Mouse (Mus musculus) left cerebral cortex, adult 8-10 months (tissue): Measurements from ENCODE around the gene Scel. TPM values are rescaled to one million over a fixed set of nuclear protein-coding genes. Genes with fewer than 3 reads are reported as not detected.

Experiments
- DNase-seq, 2 experiments: peaks; one replicate each; pipeline ENCODE4 v3.0.0; 2022; ENCODE audit warnings: low spot score in 2 of 2
- total RNA-seq, 4 experiments: library from RNA; stranded (reverse); gene quantifications; 2 replicates each; pipeline ENCODE4 v1.2.4; 2022

Gene Scel
- total RNA-seq, 4 experiments from 2014 or later: 1.2 to 1.5 (median 1.4) TPM

- no peak for DNase-seq
These were observed 3.6 kb upstream of the Scel start for GRCm38 (mm10) chr14:103509544-103509943.

GRCm38 (mm10) chr14:103513473-103513811 is 300 bp downstream of the Scel start:
- no peak for DNase-seq

DNA sequence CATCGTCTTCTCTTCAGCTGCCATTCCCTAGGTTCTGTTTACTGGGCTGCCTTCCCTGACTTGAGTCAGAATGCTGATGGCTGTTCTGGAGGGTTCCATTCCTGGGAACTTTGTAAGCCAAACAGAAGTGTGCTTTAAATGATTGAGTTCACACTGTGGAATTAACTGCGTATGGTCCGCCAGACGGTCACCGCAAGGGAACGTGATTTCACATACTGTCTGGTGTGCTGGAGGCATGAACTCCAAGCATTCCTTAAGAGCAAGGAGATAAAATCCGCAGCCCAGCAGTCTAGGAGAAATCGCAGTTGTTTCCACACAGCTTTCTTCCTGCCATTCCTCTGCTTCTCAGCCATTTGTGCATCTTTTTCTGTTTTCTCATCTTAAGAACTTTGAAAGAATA is 2.3 kb downstream of the Scel start:
- no peak for DNase-seq

GRCm38 (mm10) chr14:103526286-103526685 is 13.1 kb downstream of the Scel start:
- no peak for DNase-seq

- no peak for DNase-seq
These were observed 16.7 kb downstream of the Scel start for GRCm38 (mm10) chr14:103529733-103530367.

DNA sequence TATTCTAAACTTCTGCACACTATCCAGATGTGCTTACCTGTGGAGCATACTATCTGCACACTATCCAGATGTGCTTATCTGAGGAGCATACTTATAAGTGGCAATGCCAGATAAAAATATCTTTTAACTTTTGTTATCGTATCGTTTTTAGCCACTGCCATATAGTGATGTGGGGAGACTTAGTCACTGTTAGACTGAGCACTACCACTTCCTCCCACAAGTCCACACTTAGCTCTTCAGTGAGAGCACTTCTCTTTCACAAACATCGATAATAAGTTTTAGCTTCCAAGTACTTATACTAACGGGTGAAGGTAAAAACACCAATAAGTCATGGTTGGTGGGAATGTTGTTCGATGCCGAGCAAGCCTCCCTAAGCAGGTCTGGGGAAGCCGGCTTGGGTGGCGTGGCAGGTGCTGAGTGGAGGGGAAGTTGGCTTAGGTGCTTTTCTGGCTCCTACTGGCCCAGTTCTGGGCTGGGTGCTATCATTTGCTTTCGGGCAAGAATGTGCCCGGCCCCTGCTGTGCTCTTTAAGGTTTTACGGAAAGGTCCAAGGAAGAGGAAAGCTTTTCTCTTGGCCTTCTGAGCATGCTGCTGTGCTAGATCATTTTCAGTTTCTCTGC is 18.7 kb downstream of the Scel start:
- no peak for DNase-seq

- no peak for DNase-seq
These were observed 22.4 kb downstream of the Scel start for GRCm38 (mm10) chr14:103535511-103536024.

DNA sequence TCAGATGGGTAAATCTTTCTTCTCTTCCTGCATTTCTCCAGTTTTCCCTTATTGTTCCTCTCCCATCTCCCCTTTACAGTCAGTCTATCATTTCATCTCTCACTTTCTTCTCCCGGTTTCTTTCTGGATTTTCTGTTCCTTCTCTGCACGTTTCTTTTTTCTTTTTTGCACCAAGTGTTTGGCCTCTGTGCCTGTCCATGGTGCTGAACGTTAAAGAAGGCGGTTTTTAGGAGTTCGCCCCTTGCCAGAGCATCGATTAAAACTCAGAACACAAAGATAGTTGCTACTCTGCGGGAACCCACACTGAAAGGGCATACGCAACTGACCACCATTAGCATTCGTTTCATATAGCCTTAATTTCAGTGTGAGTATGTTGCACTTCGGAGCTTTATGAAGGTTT is 23.2 kb downstream of the Scel start:
- DNase-seq: no peak

DNA sequence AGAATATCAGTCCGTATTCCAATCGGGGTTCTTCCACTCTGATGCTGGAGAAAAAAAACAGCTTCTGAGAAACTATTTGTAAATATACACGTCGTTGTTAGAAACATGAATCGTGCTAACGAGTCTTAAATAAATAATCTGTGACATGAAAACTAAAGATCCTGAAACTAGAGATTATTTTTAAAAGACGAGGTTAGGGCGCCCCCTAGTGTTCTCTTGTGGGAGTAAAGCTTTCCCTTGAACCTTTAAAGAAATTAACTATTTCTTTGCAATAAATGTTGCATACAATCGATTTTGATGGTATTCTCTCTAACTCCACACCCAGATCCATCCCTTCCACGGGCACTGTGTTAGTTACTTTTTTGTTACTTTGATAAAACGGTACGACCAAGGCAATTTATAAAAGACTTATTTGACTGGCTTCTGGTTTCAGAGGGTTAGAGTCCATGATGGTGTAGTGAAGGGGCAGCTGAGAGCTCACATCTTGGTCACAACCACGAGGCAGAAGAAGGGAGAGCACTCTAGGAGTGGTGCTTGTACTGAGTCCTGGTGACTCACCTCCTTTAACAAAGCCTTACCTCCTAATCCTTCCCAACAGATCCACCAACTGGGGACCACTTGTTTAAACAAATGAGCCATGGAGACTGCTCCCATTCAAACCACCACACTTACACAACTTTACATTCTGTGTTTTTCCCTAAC is 24.4 kb downstream of the Scel start:
- DNase-seq: peak in 1 of 2 experiments; percentile 34

GRCm38 (mm10) chr14:103539796-103540195 is 26.7 kb downstream of the Scel start:
- no peak for DNase-seq

- no peak for DNase-seq
These were observed 28.5 kb downstream of the Scel start for GRCm38 (mm10) chr14:103541679-103542078.

GRCm38 (mm10) chr14:103543304-103544079 is 30.4 kb downstream of the Scel start:
- DNase-seq: no peak

GRCm38 (mm10) chr14:103545734-103546133 is 32.6 kb downstream of the Scel start:
- DNase-seq: no peak

DNA sequence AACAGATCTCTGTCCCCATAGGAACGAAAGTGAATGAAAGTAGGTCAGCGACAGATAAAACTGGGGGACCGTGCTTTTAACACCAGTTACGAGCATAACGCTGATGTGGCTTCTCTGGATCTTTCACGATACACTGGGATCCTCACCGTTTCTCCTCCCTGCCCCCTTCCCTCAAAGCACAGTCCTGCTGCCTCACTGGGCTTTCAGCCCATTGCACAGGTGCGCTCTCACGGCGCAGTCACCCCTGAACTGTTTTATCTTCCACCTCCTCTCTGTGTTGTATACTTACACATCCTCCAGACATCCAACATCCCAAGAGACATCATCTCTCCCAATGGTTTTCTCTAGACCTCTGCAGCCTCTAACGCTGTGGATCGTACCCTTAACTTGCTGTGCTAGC is 33.1 kb downstream of the Scel start:
- DNase-seq: no peak

DNA sequence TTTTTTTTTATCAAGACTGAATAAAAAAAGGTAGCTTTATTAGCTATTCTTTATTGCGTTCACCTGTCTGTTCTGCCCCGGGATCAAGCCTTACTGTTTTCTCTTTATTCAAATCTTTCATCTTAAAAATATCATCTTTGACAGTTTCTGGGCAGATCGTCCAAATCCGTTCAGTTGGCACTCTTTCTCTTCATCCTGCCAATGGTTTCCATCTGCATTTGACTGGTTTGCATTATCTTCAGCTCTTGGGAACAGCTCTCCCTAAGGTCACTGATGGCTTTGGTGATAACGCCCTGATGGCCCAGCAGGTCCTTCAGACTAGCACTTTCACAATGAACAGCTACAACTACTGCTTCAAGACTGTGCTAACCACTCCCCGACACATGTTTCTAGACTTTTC is 35.1 kb downstream of the Scel start:
- no peak for DNase-seq

DNA sequence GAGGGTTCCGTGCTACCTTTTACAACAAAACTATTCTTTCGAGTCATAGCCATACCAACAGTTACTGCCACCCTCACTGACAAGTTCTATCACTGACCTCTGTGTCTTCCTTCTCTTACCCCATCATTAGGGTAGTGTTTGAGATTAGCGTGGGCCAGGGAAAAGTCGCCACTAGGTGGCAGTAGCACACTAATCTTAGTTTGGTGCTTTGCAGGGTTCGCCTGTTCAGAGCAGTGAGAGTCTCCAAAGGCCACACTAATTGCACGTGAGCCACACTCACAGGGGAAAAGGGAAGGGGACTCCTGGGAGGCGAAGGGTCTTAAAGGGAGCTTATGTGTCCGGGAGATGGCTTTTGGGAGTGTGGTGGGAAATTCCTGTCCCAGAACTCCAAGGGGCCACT is 37.3 kb downstream of the Scel start:
- peak; percentile 71 to 90 for DNase-seq

DNA sequence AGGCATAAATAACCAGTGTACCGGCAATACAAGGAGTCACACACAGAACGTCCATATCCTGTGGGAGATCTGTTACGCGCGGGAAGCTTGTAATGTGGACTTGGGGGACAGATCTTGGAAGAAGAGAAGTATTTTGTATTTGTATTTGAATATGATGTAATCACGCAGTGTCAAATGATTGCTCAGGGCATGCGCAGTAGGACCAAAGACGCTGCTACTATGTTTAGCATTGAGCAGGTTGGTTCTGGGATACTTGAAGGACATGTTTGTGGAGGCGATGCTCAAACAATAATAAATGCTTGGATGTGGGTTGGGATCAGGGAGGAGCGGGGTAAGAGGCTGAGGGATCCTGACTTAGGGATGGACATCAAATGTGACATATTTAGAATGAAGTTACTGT is 37.8 kb downstream of the Scel start:
- no peak for DNase-seq

DNA sequence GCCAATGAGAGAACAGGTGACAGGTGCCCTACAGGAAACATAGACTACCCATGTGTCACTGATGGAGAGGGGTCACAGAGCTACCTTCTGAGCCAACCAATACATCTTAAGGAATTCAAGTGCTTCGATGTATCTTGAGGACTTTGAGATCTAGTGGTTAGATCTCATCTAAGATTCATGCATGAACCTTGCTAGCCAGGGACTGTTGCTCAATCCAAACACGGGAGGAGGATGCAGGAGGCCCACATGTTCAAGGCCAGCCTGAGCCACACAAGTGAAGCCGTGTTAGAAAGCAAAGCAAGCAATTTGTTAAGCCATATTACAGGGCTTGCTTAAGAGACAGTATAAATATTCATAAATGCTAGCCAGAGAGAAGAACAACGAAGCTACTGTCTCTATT is 38.8 kb downstream of the Scel start:
- no peak for DNase-seq

- no peak for DNase-seq
These were observed 39.2 kb downstream of the Scel start for GRCm38 (mm10) chr14:103552379-103552778.

DNA sequence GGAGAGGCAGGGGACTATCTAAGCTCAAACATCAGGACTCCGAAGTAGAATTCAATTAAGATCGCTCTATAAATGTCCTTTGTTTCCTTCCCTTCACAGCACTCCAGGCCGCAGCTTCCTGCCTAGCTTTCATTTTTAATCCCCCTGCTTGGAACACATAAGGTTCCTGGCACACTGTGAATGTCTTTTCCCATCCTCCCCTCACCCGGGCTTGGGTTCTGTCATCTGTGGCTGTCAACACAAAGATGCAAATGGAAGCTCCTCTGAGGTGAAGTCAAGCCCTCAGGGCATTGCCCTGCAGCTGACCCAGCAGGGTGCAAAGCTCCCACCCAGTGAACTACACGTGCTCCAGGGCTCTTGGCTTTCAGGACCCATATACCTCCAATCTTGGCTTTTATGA is 43.5 kb downstream of the Scel start:
- DNase-seq: no peak

- no peak for DNase-seq
These were observed 48.4 kb downstream of the Scel start for GRCm38 (mm10) chr14:103561383-103562096.
